Mouse (Mus musculus) CH12.LX (cell line): ENCODE measurements around the gene Rnf133. TPM values are rescaled to one million over a fixed set of nuclear protein-coding genes. Genes with fewer than 3 reads are reported as not detected.

Experiments used
- DNase-seq: peaks from one replicate; pipeline ENCODE4 v3.0.0-alpha.2; 2013; ENCODE audit errors: extremely low read depth
- H3K27ac ChIP-seq: 2 replicates; pipeline ENCODE4 v1.5.1; 2012; ENCODE audit warnings: low read depth, mild to moderate bottlenecking, control low read depth, moderate library complexity; ENCODE audit not compliant: insufficient read depth
- H3K27me3 ChIP-seq: replicated peaks from 2 replicates; pipeline ENCODE3; 2012; ENCODE audit warnings: inconsistent platforms
- H3K36me3 ChIP-seq, 2 experiments: replicated peaks in 1 of 2; 2 replicates each; pipeline versions ENCODE3 to v1.6.1; 2012; ENCODE audit warnings: inconsistent platforms in 1 of 2, low read length in 1 of 2, mild to moderate bottlenecking in 1 of 2, mixed read lengths in 1 of 2, moderate library complexity in 1 of 2; ENCODE audit not compliant: control insufficient read depth in 1 of 2, insufficient read depth in 1 of 2
- H3K4me1 ChIP-seq, 2 experiments: 2 replicates each; pipeline ENCODE4 v1.6.1; 2012; ENCODE audit warnings: inconsistent platforms in 1 of 2, moderate library complexity in 1 of 2; ENCODE audit not compliant: insufficient read depth in 2 of 2, control insufficient read depth in 1 of 2
- H3K4me2 ChIP-seq: 2 replicates; pipeline ENCODE4 v1.6.1; 2012; ENCODE audit warnings: low read depth, mild to moderate bottlenecking, control low read depth; ENCODE audit not compliant: poor library complexity, insufficient read depth, severe bottlenecking
- H3K4me3 ChIP-seq, 3 experiments: fragments of 150-350 bp in 1 of 3; sonication (generic) in 1 of 3; replicated peaks in 1 of 3; 2 replicates each; pipeline versions ENCODE3 to v1.5.1; 2011 to 2012; ENCODE audit warnings: low read depth in 2 of 3, low read length in 2 of 3, mild to moderate bottlenecking in 2 of 3, moderate library complexity in 2 of 3, control low read depth in 1 of 3, improper control_type of control experiment in 1 of 3, inconsistent platforms in 1 of 3, mixed read lengths in 1 of 3; ENCODE audit not compliant: poor library complexity in 1 of 3
- H3K79me2 ChIP-seq: replicated peaks from 2 replicates; pipeline ENCODE4 v1.6.1; 2012; ENCODE audit warnings: mild to moderate bottlenecking, moderate library complexity; ENCODE audit not compliant: control insufficient read depth, poor library complexity, insufficient read depth, severe bottlenecking; ENCODE audit errors: extremely low read depth
- H3K9ac ChIP-seq: 2 replicates; pipeline ENCODE4 v1.6.1; 2012; ENCODE audit warnings: low read depth, mild to moderate bottlenecking, control low read depth, moderate library complexity; ENCODE audit not compliant: insufficient read depth
- H3K9me3 ChIP-seq: replicated peaks from 2 replicates; pipeline ENCODE3; 2012; ENCODE audit warnings: low read length, inconsistent platforms, mixed read lengths
- BHLHE40 ChIP-seq: IDR thresholded peaks from 2 replicates; pipeline ENCODE4 v1.6.1; 2011; ENCODE audit warnings: mild to moderate bottlenecking, low read depth, low read length, improper control_type of control experiment
- JUND ChIP-seq: conservative IDR thresholded peaks from 2 replicates; pipeline ENCODE4 v1.6.1; 2011; ENCODE audit warnings: low read depth, low read length, improper control_type of control experiment
- POLR2A ChIP-seq: IDR thresholded peaks from 2 replicates; pipeline ENCODE4 v1.6.1; 2011; ENCODE audit warnings: low read depth, mild to moderate bottlenecking, improper control_type of control experiment, low read length
- dilution Hi-C: fragments of 300-500 bp; cut with MboI; formaldehyde crosslinking; loops from 2 replicates; pipeline ENCODE4 v1.14.3; 2020; ENCODE audit warnings: low sequenced_read_pairs; ENCODE audit not compliant: extremely low pct_unique_long_range_greater_than_20kb, extremely low pct_ligation_motif_present
- in situ Hi-C: fragments of 300-500 bp; cut with MboI; formaldehyde crosslinking; loops from 3 replicates; pipeline ENCODE4 v1.14.3; 2019; ENCODE audit warnings: low sequenced_read_pairs, low pct_ligation_motif_present, low pct_unique_long_range_greater_than_20kb, mixed read lengths
- polyA plus RNA-seq: library from polyadenylated mRNA; unstranded; fragments of >175 nt; gene quantifications from 2 replicates; pipeline ENCODE4 v1.2.1, GENCODE M21; 2012; ENCODE audit warnings: low read depth; ENCODE audit not compliant: insufficient read length
- total RNA-seq, 2 experiments: library from RNA; depleted of rRNA; stranded (reverse); fragments of 300-350 nt in 1 of 2; fragments of >200 nt in 1 of 2; gene quantifications; 2 replicates each; pipeline ENCODE4 v1.2.3; 2012 to 2014

The Rnf133 gene
- total and polyA plus RNA-seq, 3 experiments: not detected

- in situ Hi-C loops (no loop called here), dilution Hi-C loops (no loop called here)
- Histone ChIP-seq H3K79me2 (no peaks in the 10 kb centered on the region), H3K4me2 (no peak overlapping the region), H3K9me3 (no peaks in the 10 kb centered on the region), H3K4me1 (no peaks in the 10 kb centered on the region), H3K27me3 (no peaks in the 10 kb centered on the region), H3K9ac (no peak overlapping the region), H3K36me3 (no peaks in the 10 kb centered on the region), H3K4me3 (no peak overlapping the region), H3K27ac (no peak overlapping the region)
- DNase-seq: no peak
- TF ChIP-seq POLR2A: no peak
- TF ChIP-seq BHLHE40: no peak
- TF ChIP-seq JUND: no peak
Measured at GRCm38 (mm10) chr6:23630465-23630864, 19.6 kb downstream of the Rnf133 start.

Other genes starting within 250 kb of the Rnf133 start
- not detected in 2 replicates for gene Rnf148, start 4.8 kb upstream of the Rnf133 start, total RNA-seq (2012; rRNA removed)
- not detected in 2 replicates for gene Rnf148, start 4.8 kb upstream of the Rnf133 start, total RNA-seq (2014; rRNA removed)
- not detected in 2 replicates for gene Rnf148, start 4.8 kb upstream of the Rnf133 start, polyA plus RNA-seq
- not detected in 2 replicates for gene Cadps2, start 189.1 kb upstream of the Rnf133 start, total RNA-seq (2012; rRNA removed)
- gene Cadps2, start 189.1 kb upstream of the Rnf133 start, total RNA-seq (2014; rRNA removed): not detected in 2 replicates
- gene Cadps2, start 189.1 kb upstream of the Rnf133 start, polyA plus RNA-seq: not detected in 2 replicates